Mouse (Mus musculus): Measurements from ENCODE around the gene Rspry1.

Rspry1 gene

GRCm38 (mm10) chr8:94684287-94684686 lies 82.5 kb downstream of the Rspry1 start:
- no peak for DNase-seq (ENCODE audit: low spot score in 2 of 2)

GRCm38 (mm10) chr8:94685953-94686352 lies 84.2 kb downstream of the Rspry1 start:
- no peak for DNase-seq (ENCODE audit: low spot score in 2 of 2)

GRCm38 (mm10) chr8:94694701-94695100 lies 93.0 kb downstream of the Rspry1 start:
- no peak for DNase-seq (ENCODE audit: low spot score in 2 of 2)

- DNase-seq (ENCODE audit: low spot score in 2 of 2): no peak
These were observed 93.7 kb downstream of the Rspry1 start for GRCm38 (mm10) chr8:94695341-94695993.

GRCm38 (mm10) chr8:94695994-94696384 lies 94.3 kb downstream of the Rspry1 start, which contains the start of gene Pllp:
Gene Pllp, minus strand, starts transcription at chr8:94696278.
- DNase-seq (ENCODE audit: low spot score in 2 of 2): no peak

- DNase-seq (ENCODE audit: low spot score in 2 of 2): no peak
These were observed 94.8 kb downstream of the Rspry1 start for GRCm38 (mm10) chr8:94696566-94696965.

- peak in 1 of 2 experiments; percentile 1 for DNase-seq (ENCODE audit: low spot score in 2 of 2)
These were observed 96.2 kb downstream of the Rspry1 start for GRCm38 (mm10) chr8:94697956-94698355.

GRCm38 (mm10) chr8:94699366-94699765 lies 97.6 kb downstream of the Rspry1 start:
- no peak for DNase-seq (ENCODE audit: low spot score in 2 of 2)

GRCm38 (mm10) chr8:94700421-94700935 lies 98.7 kb downstream of the Rspry1 start:
- no peak for DNase-seq (ENCODE audit: low spot score in 2 of 2)

- no peak for DNase-seq (ENCODE audit: low spot score in 2 of 2)
These were observed 100.4 kb downstream of the Rspry1 start for GRCm38 (mm10) chr8:94702156-94702555.

GRCm38 (mm10) chr8:94702844-94703813 lies 101.4 kb downstream of the Rspry1 start:
- peak; percentile 73 to 77 for DNase-seq (ENCODE audit: low spot score in 2 of 2)

GRCm38 (mm10) chr8:94703972-94704668 lies 102.4 kb downstream of the Rspry1 start:
- DNase-seq (ENCODE audit: low spot score in 2 of 2): peak; percentile 95 to 100

GRCm38 (mm10) chr8:94704669-94704984 lies 102.9 kb downstream of the Rspry1 start:
- no peak for DNase-seq (ENCODE audit: low spot score in 2 of 2)

- no peak for DNase-seq (ENCODE audit: low spot score in 2 of 2)
These were observed 104.0 kb downstream of the Rspry1 start for GRCm38 (mm10) chr8:94705581-94706245.

- no peak for DNase-seq (ENCODE audit: low spot score in 2 of 2)
These were observed 105.1 kb downstream of the Rspry1 start for GRCm38 (mm10) chr8:94706732-94707395.
